Mouse (Mus musculus): ENCODE results near the gene Grb2. TPM values are rescaled to one million over a fixed set of nuclear protein-coding genes. Genes with fewer than 3 reads are reported as not detected.

The Grb2 gene
- polyA plus RNA-seq, 1 experiment, result 42.6 TPM

- WGBS, result 79% methylated on average over 12 of the region's 12 CpGs
- Histone ChIP-seq H3K27me3 (replicated peaks; ENCODE audit: control insufficient read depth, insufficient read depth, low read length) (no peaks in the 10 kb centered on the region), H3K4me1 (ENCODE audit: control insufficient read depth, insufficient read depth, low read length) (0 out of 2 replicates have a peak, but pooled peaks cover 2% of the 10 kb centered on the region), H3K36me3 (ENCODE audit: control insufficient read depth, insufficient read depth, low read length) (no peaks in the 10 kb centered on the region), H3K4me3 (ENCODE audit: insufficient read depth, low read depth, low read length) (no peak overlapping the region), H3K27ac (ENCODE audit: insufficient read depth, low read depth, low read length) (no peak overlapping the region)
- no peak for DNase-seq
- TF ChIP-seq POLR2A (IDR thresholded peaks at IDR 0.05; ENCODE audit: low read depth, low read length) (no peak), CTCF (conservative IDR thresholded peaks at IDR 0.05; ENCODE audit: insufficient read depth, insufficient read length, low read depth, low read length) (no peak)
These were observed 4.4 kb upstream of the Grb2 start for GRCm38 (mm10) chr11:115712674-115713298.

- Histone ChIP-seq H3K27me3 (replicated peaks; ENCODE audit: control insufficient read depth, insufficient read depth, low read length) (no peaks in the 10 kb centered on the region), H3K27ac (ENCODE audit: insufficient read depth, low read depth, low read length) (no peak overlapping the region), H3K36me3 (ENCODE audit: control insufficient read depth, insufficient read depth, low read length) (no peaks in the 10 kb centered on the region), H3K4me1 (ENCODE audit: control insufficient read depth, insufficient read depth, low read length) (0 out of 2 replicates have a peak, but pooled peaks cover 2% of the 10 kb centered on the region), H3K4me3 (ENCODE audit: insufficient read depth, low read depth, low read length) (no peak overlapping the region)
- DNase-seq, result no peak
- no peak for TF ChIP-seq CTCF (conservative IDR thresholded peaks at IDR 0.05; ENCODE audit: insufficient read depth, insufficient read length, low read depth, low read length)
- no peak for TF ChIP-seq POLR2A (IDR thresholded peaks at IDR 0.05; ENCODE audit: low read depth, low read length)
- WGBS, result 53% methylated on average over 2 of the region's 2 CpGs
These were observed 3.9 kb upstream of the Grb2 start for GRCm38 (mm10) chr11:115712268-115712667.

- Histone ChIP-seq H3K36me3 (ENCODE audit: control insufficient read depth, insufficient read depth, low read length) (no peaks in the 10 kb centered on the region), H3K27me3 (replicated peaks; ENCODE audit: control insufficient read depth, insufficient read depth, low read length) (no peaks in the 10 kb centered on the region), H3K27ac (ENCODE audit: insufficient read depth, low read depth, low read length) (no peak overlapping the region), H3K4me1 (ENCODE audit: control insufficient read depth, insufficient read depth, low read length) (peaks cover 5% of the 10 kb centered on the region; the same call in 1 of the 2 replicates), H3K4me3 (ENCODE audit: insufficient read depth, low read depth, low read length) (no peak overlapping the region)
- TF ChIP-seq POLR2A (IDR thresholded peaks at IDR 0.05; ENCODE audit: low read depth, low read length), result no peak
- no peak for TF ChIP-seq CTCF (conservative IDR thresholded peaks at IDR 0.05; ENCODE audit: insufficient read depth, insufficient read length, low read depth, low read length)
- DNase-seq, result no peak
- 85% methylated on average over 9 of the region's 9 CpGs for WGBS
These were observed 2.7 kb upstream of the Grb2 start for GRCm38 (mm10) chr11:115711133-115711532.

- Histone ChIP-seq H3K36me3 (ENCODE audit: control insufficient read depth, insufficient read depth, low read length) (no peaks in the 10 kb centered on the region), H3K27me3 (replicated peaks; ENCODE audit: control insufficient read depth, insufficient read depth, low read length) (no peaks in the 10 kb centered on the region), H3K4me3 (ENCODE audit: insufficient read depth, low read depth, low read length) (no peak overlapping the region), H3K27ac (ENCODE audit: insufficient read depth, low read depth, low read length) (no peak overlapping the region), H3K4me1 (ENCODE audit: control insufficient read depth, insufficient read depth, low read length) (peaks cover 11% of the 10 kb centered on the region; the same call in 1 of the 2 replicates)
- 57% methylated on average over 6 of the region's 6 CpGs for WGBS
- no peak for DNase-seq
- TF ChIP-seq CTCF (conservative IDR thresholded peaks at IDR 0.05; ENCODE audit: insufficient read depth, insufficient read length, low read depth, low read length) (no peak), POLR2A (IDR thresholded peaks at IDR 0.05; ENCODE audit: low read depth, low read length) (no peak)
These were observed 1.6 kb upstream of the Grb2 start for GRCm38 (mm10) chr11:115709829-115710559.

GRCm38 (mm10) chr11:115708956-115709828 lies 795 bp upstream of the Grb2 start:
- peaks cover 11% of the 10 kb centered on the region; the same call in 1 of the 2 replicates for H3K4me1 ChIP-seq (ENCODE audit: control insufficient read depth, insufficient read depth, low read length)
- H3K27ac ChIP-seq (ENCODE audit: insufficient read depth, low read depth, low read length), result peak overlapping the region; percentile 86
- peak overlapping the region; percentile 58 for H3K4me3 ChIP-seq (ENCODE audit: insufficient read depth, low read depth, low read length)
- TF ChIP-seq POLR2A (IDR thresholded peaks at IDR 0.05; ENCODE audit: low read depth, low read length) (no peak), CTCF (conservative IDR thresholded peaks at IDR 0.05; ENCODE audit: insufficient read depth, insufficient read length, low read depth, low read length) (no peak)
- H3K36me3 ChIP-seq (ENCODE audit: control insufficient read depth, insufficient read depth, low read length), result no peaks in the 10 kb centered on the region
- no peaks in the 10 kb centered on the region for H3K27me3 ChIP-seq (replicated peaks; ENCODE audit: control insufficient read depth, insufficient read depth, low read length)
- 5% methylated on average over 23 of the region's 23 CpGs for WGBS
- DNase-seq, result peak; percentile 54

GRCm38 (mm10) chr11:115707313-115708208 lies 836 bp downstream of the Grb2 start:
- H3K36me3 ChIP-seq (ENCODE audit: control insufficient read depth, insufficient read depth, low read length), result no peaks in the 10 kb centered on the region
- H3K27ac ChIP-seq (ENCODE audit: insufficient read depth, low read depth, low read length), result peak overlapping the region; percentile 53; the same call in 1 of the 2 replicates
- under 1% methylated on average over 44 of the region's 44 CpGs for WGBS
- H3K27me3 ChIP-seq (replicated peaks; ENCODE audit: control insufficient read depth, insufficient read depth, low read length), result no peaks in the 10 kb centered on the region
- peak overlapping the region; percentile 85 for H3K4me3 ChIP-seq (ENCODE audit: insufficient read depth, low read depth, low read length)
- peaks cover 11% of the 10 kb centered on the region; the same call in 1 of the 2 replicates for H3K4me1 ChIP-seq (ENCODE audit: control insufficient read depth, insufficient read depth, low read length)
- TF ChIP-seq POLR2A (IDR thresholded peaks at IDR 0.05; ENCODE audit: low read depth, low read length) (no peak), CTCF (conservative IDR thresholded peaks at IDR 0.05; ENCODE audit: insufficient read depth, insufficient read length, low read depth, low read length) (no peak)
- DNase-seq, result peak; percentile 37
